Mouse (Mus musculus) G1E (cell line): Measurements from ENCODE around the gene Gm20431.

Experiments used
- CTCF ChIP-seq: IDR thresholded peaks from 2 replicates; pipeline ENCODE4 v1.5.1; 2012; ENCODE audit warnings: low read depth, low read length, inconsistent platforms, mixed read lengths
- GATA1 ChIP-seq: IDR thresholded peaks from 2 replicates; pipeline ENCODE4 v1.6.1; 2012; ENCODE audit warnings: borderline replicate concordance, low read length, inconsistent platforms, mixed read lengths
- GATA2 ChIP-seq: IDR thresholded peaks from 2 replicates; pipeline ENCODE4 v1.6.1; 2012; ENCODE audit warnings: low read depth, low read length, inconsistent platforms, borderline replicate concordance
- POLR2AphosphoS5 ChIP-seq: IDR thresholded peaks from 2 replicates; pipeline ENCODE4 v1.6.1; 2012; ENCODE audit warnings: low read depth, low read length, inconsistent platforms; ENCODE audit not compliant: insufficient replicate concordance

DNA sequence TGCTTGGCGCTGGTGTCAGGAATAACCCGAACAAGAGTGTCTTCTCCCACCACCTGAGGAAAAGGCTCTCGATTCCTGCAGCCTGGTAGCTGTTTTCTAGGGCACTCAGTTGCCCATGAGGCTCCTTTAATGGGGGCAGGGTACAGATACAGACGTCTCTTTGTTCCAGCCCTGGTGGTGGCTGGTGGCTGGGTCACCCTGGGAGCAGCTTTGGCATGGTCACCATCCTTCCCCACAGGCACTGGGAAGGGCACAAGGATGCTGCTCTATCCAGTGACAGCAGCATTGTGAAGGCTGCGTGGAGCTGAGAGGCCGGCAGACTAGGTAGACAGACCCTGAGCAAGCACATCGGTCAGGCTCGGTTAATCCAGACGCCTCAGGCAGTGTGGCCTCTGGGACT is 9.7 kb downstream of the Gm20431 start:
- TF ChIP-seq CTCF, result no peak
- TF ChIP-seq POLR2AphosphoS5, result no peak
- TF ChIP-seq GATA2, result no peak
- TF ChIP-seq GATA1, result no peak
